Mouse (Mus musculus): ENCODE measurements around the gene Pnpla1. TPM values are rescaled to one million over a fixed set of nuclear protein-coding genes. Genes with fewer than 3 reads are reported as not detected.

The Pnpla1 gene
- polyA plus RNA-seq, 1 experiment from 2014 or later: not detected

GRCm38 (mm10) chr17:28874216-28874615 is 16.0 kb downstream of the Pnpla1 start:
- Histone ChIP-seq H3K4me3 (ENCODE audit: low read depth, low read length) (no peak overlapping the region), H3K4me2 (no peak overlapping the region), H3K4me1 (ENCODE audit: control insufficient read depth, insufficient read depth, low read length) (no peaks in the 10 kb centered on the region), H3K27me3 (ENCODE audit: control insufficient read depth, insufficient read depth, low read length) (no peaks in the 10 kb centered on the region), H3K36me3 (ENCODE audit: control insufficient read depth, insufficient read depth, low read length) (no peaks in the 10 kb centered on the region), H3K9me3 (ENCODE audit: control insufficient read depth, low read length) (no peaks in the 10 kb centered on the region), H3K9ac (ENCODE audit: low read length) (no peak overlapping the region), H3K27ac (ENCODE audit: low read depth, low read length) (no peak overlapping the region)
- ATAC-seq (ENCODE audit: low FRiP score) (no peak), DNase-seq (ENCODE audit: low spot score, missing footprints) (peak; percentile 33)
- 79% methylated on average over 4 of the region's 4 CpGs for WGBS

GRCm38 (mm10) chr17:28874825-28875224 is 16.6 kb downstream of the Pnpla1 start:
- Histone ChIP-seq H3K9me3 (ENCODE audit: control insufficient read depth, low read length) (no peaks in the 10 kb centered on the region), H3K36me3 (ENCODE audit: control insufficient read depth, insufficient read depth, low read length) (no peaks in the 10 kb centered on the region), H3K27me3 (ENCODE audit: control insufficient read depth, insufficient read depth, low read length) (no peaks in the 10 kb centered on the region), H3K4me2 (no peak overlapping the region), H3K4me3 (ENCODE audit: low read depth, low read length) (no peak overlapping the region), H3K4me1 (ENCODE audit: control insufficient read depth, insufficient read depth, low read length) (no peaks in the 10 kb centered on the region), H3K9ac (ENCODE audit: low read length) (no peak overlapping the region), H3K27ac (ENCODE audit: low read depth, low read length) (no peak overlapping the region)
- ATAC-seq (ENCODE audit: low FRiP score) (no peak), DNase-seq (ENCODE audit: low spot score, missing footprints) (peak; percentile 54)
- WGBS: 86% methylated on average over 7 of the region's 7 CpGs

- WGBS: 44% methylated on average over 8 of the region's 8 CpGs
- Histone ChIP-seq H3K27ac (ENCODE audit: low read depth, low read length) (no peak overlapping the region), H3K36me3 (ENCODE audit: control insufficient read depth, insufficient read depth, low read length) (no peaks in the 10 kb centered on the region), H3K4me1 (ENCODE audit: control insufficient read depth, insufficient read depth, low read length) (no peaks in the 10 kb centered on the region), H3K9ac (ENCODE audit: low read length) (no peak overlapping the region), H3K4me3 (ENCODE audit: low read depth, low read length) (no peak overlapping the region), H3K27me3 (ENCODE audit: control insufficient read depth, insufficient read depth, low read length) (no peaks in the 10 kb centered on the region), H3K9me3 (ENCODE audit: control insufficient read depth, low read length) (no peaks in the 10 kb centered on the region), H3K4me2 (no peak overlapping the region)
- no peak for ATAC-seq (ENCODE audit: low FRiP score)
- peak; percentile 82 for DNase-seq (ENCODE audit: low spot score, missing footprints)
Measured at GRCm38 (mm10) chr17:28875316-28875715, 17.1 kb downstream of the Pnpla1 start.

- no peaks in the 10 kb centered on the region for H3K4me1 ChIP-seq (ENCODE audit: control insufficient read depth, insufficient read depth, low read length)
- H3K27me3 ChIP-seq (ENCODE audit: control insufficient read depth, insufficient read depth, low read length): peaks cover 4% of the 10 kb centered on the region; the same call in 1 of the 2 replicates
- 58% methylated on average over 5 of the region's 5 CpGs for WGBS
- no peaks in the 10 kb centered on the region for H3K36me3 ChIP-seq (ENCODE audit: control insufficient read depth, insufficient read depth, low read length)
- no peak overlapping the region; the same call in 1 of the 2 replicates for H3K4me2 ChIP-seq
- H3K4me3 ChIP-seq (ENCODE audit: low read depth, low read length): no peak overlapping the region
- ATAC-seq (ENCODE audit: low FRiP score): no peak
- no peaks in the 10 kb centered on the region for H3K9me3 ChIP-seq (ENCODE audit: control insufficient read depth, low read length)
- peak; percentile 74 for DNase-seq (ENCODE audit: low spot score, missing footprints)
- no peak overlapping the region for H3K27ac ChIP-seq (ENCODE audit: low read depth, low read length)
- H3K9ac ChIP-seq (ENCODE audit: low read length): peak overlapping the region; percentile 5; the same call in 1 of the 2 replicates
Measured at GRCm38 (mm10) chr17:28876331-28876730, 18.1 kb downstream of the Pnpla1 start.

- DNase-seq (ENCODE audit: low spot score, missing footprints) (peak; percentile 90), ATAC-seq (ENCODE audit: low FRiP score) (no peak)
- Histone ChIP-seq H3K4me1 (ENCODE audit: control insufficient read depth, insufficient read depth, low read length) (no peaks in the 10 kb centered on the region), H3K27ac (ENCODE audit: low read depth, low read length) (no peak overlapping the region), H3K4me3 (ENCODE audit: low read depth, low read length) (no peak overlapping the region), H3K9me3 (ENCODE audit: control insufficient read depth, low read length) (no peaks in the 10 kb centered on the region), H3K36me3 (ENCODE audit: control insufficient read depth, insufficient read depth, low read length) (no peaks in the 10 kb centered on the region), H3K9ac (ENCODE audit: low read length) (peak overlapping the region; percentile 5; the same call in 1 of the 2 replicates), H3K4me2 (peak overlapping the region; percentile 27), H3K27me3 (ENCODE audit: control insufficient read depth, insufficient read depth, low read length) (peaks cover 4% of the 10 kb centered on the region; the same call in 1 of the 2 replicates)
- WGBS: 16% methylated on average over 19 of the region's 19 CpGs
Measured at GRCm38 (mm10) chr17:28876821-28877220, 18.6 kb downstream of the Pnpla1 start.

- Histone ChIP-seq H3K4me3 (ENCODE audit: low read depth, low read length) (no peak overlapping the region), H3K4me1 (ENCODE audit: control insufficient read depth, insufficient read depth, low read length) (no peaks in the 10 kb centered on the region; the same call in 1 of the 2 replicates), H3K36me3 (ENCODE audit: control insufficient read depth, insufficient read depth, low read length) (no peaks in the 10 kb centered on the region), H3K4me2 (0 out of 2 replicates have a peak overlapping the region, but pooled peaks have one; percentile 4), H3K27ac (ENCODE audit: low read depth, low read length) (no peak overlapping the region), H3K9me3 (ENCODE audit: control insufficient read depth, low read length) (no peaks in the 10 kb centered on the region), H3K9ac (ENCODE audit: low read length) (no peak overlapping the region), H3K27me3 (ENCODE audit: control insufficient read depth, insufficient read depth, low read length) (peaks cover 4% of the 10 kb centered on the region; the same call in 1 of the 2 replicates)
- ATAC-seq (ENCODE audit: low FRiP score) (peak; percentile 42; the same call in 1 of the 2 replicates), DNase-seq (ENCODE audit: low spot score, missing footprints) (peak; percentile 100)
- WGBS: 8% methylated on average over 18 of the region's 18 CpGs
Measured at GRCm38 (mm10) chr17:28879931-28880391, 21.8 kb downstream of the Pnpla1 start.

- Histone ChIP-seq H3K9ac (ENCODE audit: low read length) (no peak overlapping the region), H3K9me3 (ENCODE audit: control insufficient read depth, low read length) (no peaks in the 10 kb centered on the region), H3K36me3 (ENCODE audit: control insufficient read depth, insufficient read depth, low read length) (no peaks in the 10 kb centered on the region), H3K27me3 (ENCODE audit: control insufficient read depth, insufficient read depth, low read length) (peaks cover 4% of the 10 kb centered on the region; the same call in 1 of the 2 replicates), H3K4me3 (ENCODE audit: low read depth, low read length) (no peak overlapping the region), H3K4me2 (peak overlapping the region; percentile 16), H3K4me1 (ENCODE audit: control insufficient read depth, insufficient read depth, low read length) (no peaks in the 10 kb centered on the region; the same call in 1 of the 2 replicates), H3K27ac (ENCODE audit: low read depth, low read length) (no peak overlapping the region)
- peak; percentile 98 for DNase-seq (ENCODE audit: low spot score, missing footprints)
- peak; percentile 70; the same call in 1 of the 2 replicates for ATAC-seq (ENCODE audit: low FRiP score)
- 4% methylated on average over 12 of the region's 12 CpGs for WGBS
Measured at GRCm38 (mm10) chr17:28882316-28882715, 24.1 kb downstream of the Pnpla1 start.

- no peaks in the 10 kb centered on the region; the same call in 1 of the 2 replicates for H3K4me1 ChIP-seq (ENCODE audit: control insufficient read depth, insufficient read depth, low read length)
- no peaks in the 10 kb centered on the region for H3K9me3 ChIP-seq (ENCODE audit: control insufficient read depth, low read length)
- peak overlapping the region; percentile 16; the same call in 1 of the 2 replicates for H3K4me2 ChIP-seq
- DNase-seq (ENCODE audit: low spot score, missing footprints) (no peak), ATAC-seq (ENCODE audit: low FRiP score) (no peak)
- H3K4me3 ChIP-seq (ENCODE audit: low read depth, low read length): no peak overlapping the region
- H3K9ac ChIP-seq (ENCODE audit: low read length): no peak overlapping the region
- H3K36me3 ChIP-seq (ENCODE audit: control insufficient read depth, insufficient read depth, low read length): no peaks in the 10 kb centered on the region
- peaks cover 4% of the 10 kb centered on the region; the same call in 1 of the 2 replicates for H3K27me3 ChIP-seq (ENCODE audit: control insufficient read depth, insufficient read depth, low read length)
- H3K27ac ChIP-seq (ENCODE audit: low read depth, low read length): no peak overlapping the region
- WGBS: 64% methylated on average over 8 of the region's 8 CpGs
Measured at GRCm38 (mm10) chr17:28882810-28883209, 24.6 kb downstream of the Pnpla1 start.

- no peak for ATAC-seq (ENCODE audit: low FRiP score)
- H3K27ac ChIP-seq (ENCODE audit: low read depth, low read length): no peak overlapping the region
- H3K4me3 ChIP-seq (ENCODE audit: low read depth, low read length): no peak overlapping the region
- H3K4me2 ChIP-seq: no peak overlapping the region
- 73% methylated on average over 10 of the region's 10 CpGs for WGBS
- peaks cover 4% of the 10 kb centered on the region; the same call in 1 of the 2 replicates for H3K27me3 ChIP-seq (ENCODE audit: control insufficient read depth, insufficient read depth, low read length)
- no peaks in the 10 kb centered on the region; the same call in 1 of the 2 replicates for H3K4me1 ChIP-seq (ENCODE audit: control insufficient read depth, insufficient read depth, low read length)
- H3K36me3 ChIP-seq (ENCODE audit: control insufficient read depth, insufficient read depth, low read length): no peaks in the 10 kb centered on the region
- H3K9ac ChIP-seq (ENCODE audit: low read length): no peak overlapping the region
- no peaks in the 10 kb centered on the region; the same call in 1 of the 2 replicates for H3K9me3 ChIP-seq (ENCODE audit: control insufficient read depth, low read length)
- DNase-seq (ENCODE audit: low spot score, missing footprints): no peak
Measured at GRCm38 (mm10) chr17:28883941-28884516, 25.8 kb downstream of the Pnpla1 start.
